Mouse (Mus musculus) neural tube, embryonic 10.5 days (tissue): ENCODE measurements around the gene Ubald2.
"Not testable (repeated sequence)": the region's sequence is repeated elsewhere in the genome, so short reads cannot be mapped to it uniquely, and the experiment has no call there.

Source experiments
- DNase-seq: peaks from one replicate; pipeline ENCODE4 v3.0.0-alpha.2; 2017; ENCODE audit warnings: low spot score; ENCODE audit errors: extremely low spot score

Gene Ubald2

GRCm38 (mm10) chr11:116459786-116460185 lies 25.9 kb downstream of the Ubald2 start:
- no peak for DNase-seq

- no peak for DNase-seq
Observed at GRCm38 (mm10) chr11:116463338-116463737, 29.4 kb downstream of the Ubald2 start.

GRCm38 (mm10) chr11:116463833-116464232 lies 29.9 kb downstream of the Ubald2 start:
- peak; percentile 88 for DNase-seq

GRCm38 (mm10) chr11:116466141-116466540 lies 32.2 kb downstream of the Ubald2 start, which contains the start of gene Qrich2:
Gene Qrich2, minus strand, starts transcription at chr11:116466241.
- no peak for DNase-seq

- not testable (repeated sequence) for DNase-seq
Observed at GRCm38 (mm10) chr11:116468338-116468737, 34.4 kb downstream of the Ubald2 start.

- no peak for DNase-seq
Observed at GRCm38 (mm10) chr11:116470249-116470648, 36.4 kb downstream of the Ubald2 start.

GRCm38 (mm10) chr11:116470896-116471295 lies 37.0 kb downstream of the Ubald2 start:
- DNase-seq: no peak

- no peak for DNase-seq
Observed at GRCm38 (mm10) chr11:116472275-116472674, 38.4 kb downstream of the Ubald2 start.

GRCm38 (mm10) chr11:116476041-116476440 lies 42.1 kb downstream of the Ubald2 start:
- DNase-seq: no peak

- DNase-seq: no peak
Observed at GRCm38 (mm10) chr11:116476696-116477095, 42.8 kb downstream of the Ubald2 start.

- DNase-seq: no peak
Observed at GRCm38 (mm10) chr11:116477160-116477759, 43.4 kb downstream of the Ubald2 start.

- no peak for DNase-seq
Observed at GRCm38 (mm10) chr11:116478978-116479377, 45.1 kb downstream of the Ubald2 start.

- no peak for DNase-seq
Observed at GRCm38 (mm10) chr11:116479832-116480231, 45.9 kb downstream of the Ubald2 start.

GRCm38 (mm10) chr11:116480975-116481374 lies 47.1 kb downstream of the Ubald2 start:
- no peak for DNase-seq

GRCm38 (mm10) chr11:116481776-116482175 lies 47.9 kb downstream of the Ubald2 start:
- DNase-seq: no peak

- no peak for DNase-seq
Observed at GRCm38 (mm10) chr11:116484261-116484660, 50.4 kb downstream of the Ubald2 start.

- no peak for DNase-seq
Observed at GRCm38 (mm10) chr11:116488207-116488606, 54.3 kb downstream of the Ubald2 start.
